Mouse (Mus musculus): ENCODE data around the gene Cd300c2.
"Not testable (repeated sequence)": the region's sequence is repeated elsewhere in the genome, so short reads cannot be mapped to it uniquely, and the experiment has no call there.

Cd300c2 gene

GRCm38 (mm10) chr11:115001474-115002040 lies at the start of gene Cd300c2:
Cd300c2 (minus strand) TSS chr11:115001880.
- DNase-seq (ENCODE audit: extremely low read depth, insufficient read length, low spot score) = no peak

GRCm38 (mm10) chr11:115049282-115049895 lies 47.7 kb upstream of the Cd300c2 start:
- DNase-seq (ENCODE audit: extremely low read depth, insufficient read length, low spot score) = peak; percentile 24

GRCm38 (mm10) chr11:115048259-115048658 lies 46.6 kb upstream of the Cd300c2 start, which contains the start of gene Cd300ld3:
Cd300ld3 (minus strand) TSS chr11:115048409.
- no peak for DNase-seq (ENCODE audit: extremely low read depth, insufficient read length, low spot score)

- DNase-seq (ENCODE audit: extremely low read depth, insufficient read length, low spot score) = not testable (repeated sequence)
These were observed 36.0 kb upstream of the Cd300c2 start, which contains the start of gene Cd300ld5 for GRCm38 (mm10) chr11:115037669-115038068. Cd300ld5 (minus strand) TSS chr11:115037769.

GRCm38 (mm10) chr11:115026912-115027311 lies 25.2 kb upstream of the Cd300c2 start, which contains the start of gene Cd300ld4:
Cd300ld4 (minus strand) TSS chr11:115027012.
- not testable (repeated sequence) for DNase-seq (ENCODE audit: extremely low read depth, insufficient read length, low spot score)

- not testable (repeated sequence) for DNase-seq (ENCODE audit: extremely low read depth, insufficient read length, low spot score)
These were observed 14.4 kb upstream of the Cd300c2 start, which contains the start of gene Cd300ld2 for GRCm38 (mm10) chr11:115016093-115016492. Cd300ld2 (minus strand) TSS chr11:115016193.

- DNase-seq (ENCODE audit: extremely low read depth, insufficient read length, low spot score) = no peak
These were observed 2.4 kb upstream of the Cd300c2 start for GRCm38 (mm10) chr11:115004070-115004469.

- DNase-seq (ENCODE audit: extremely low read depth, insufficient read length, low spot score) = no peak
These were observed 11.9 kb downstream of the Cd300c2 start, which contains the start of gene Cd300ld for GRCm38 (mm10) chr11:114989793-114990192. Cd300ld (minus strand) TSS chr11:114989922.

GRCm38 (mm10) chr11:114981866-114982265 lies 19.8 kb downstream of the Cd300c2 start:
- DNase-seq (ENCODE audit: extremely low read depth, insufficient read length, low spot score) = peak; percentile 69

- no peak for DNase-seq (ENCODE audit: extremely low read depth, insufficient read length, low spot score)
These were observed 29.0 kb downstream of the Cd300c2 start for GRCm38 (mm10) chr11:114972726-114973125.

GRCm38 (mm10) chr11:114968752-114969207 lies 32.9 kb downstream of the Cd300c2 start, which contains the start of gene Cd300c:
Cd300c (minus strand) TSS chr11:114969157.
- DNase-seq (ENCODE audit: extremely low read depth, insufficient read length, low spot score) = no peak

GRCm38 (mm10) chr11:114965182-114965828 lies 36.4 kb downstream of the Cd300c2 start:
- peak; percentile 86 for DNase-seq (ENCODE audit: extremely low read depth, insufficient read length, low spot score)

GRCm38 (mm10) chr11:114960369-114960768 lies 41.3 kb downstream of the Cd300c2 start:
- DNase-seq (ENCODE audit: extremely low read depth, insufficient read length, low spot score) = no peak
